Mouse (Mus musculus): ENCODE data around the gene Hoxd4. TPM values are rescaled to one million over a fixed set of nuclear protein-coding genes. Genes with fewer than 3 reads are reported as not detected.

Gene Hoxd4
- polyA plus RNA-seq, 1 experiment from 2014 or later: not detected

DNA sequence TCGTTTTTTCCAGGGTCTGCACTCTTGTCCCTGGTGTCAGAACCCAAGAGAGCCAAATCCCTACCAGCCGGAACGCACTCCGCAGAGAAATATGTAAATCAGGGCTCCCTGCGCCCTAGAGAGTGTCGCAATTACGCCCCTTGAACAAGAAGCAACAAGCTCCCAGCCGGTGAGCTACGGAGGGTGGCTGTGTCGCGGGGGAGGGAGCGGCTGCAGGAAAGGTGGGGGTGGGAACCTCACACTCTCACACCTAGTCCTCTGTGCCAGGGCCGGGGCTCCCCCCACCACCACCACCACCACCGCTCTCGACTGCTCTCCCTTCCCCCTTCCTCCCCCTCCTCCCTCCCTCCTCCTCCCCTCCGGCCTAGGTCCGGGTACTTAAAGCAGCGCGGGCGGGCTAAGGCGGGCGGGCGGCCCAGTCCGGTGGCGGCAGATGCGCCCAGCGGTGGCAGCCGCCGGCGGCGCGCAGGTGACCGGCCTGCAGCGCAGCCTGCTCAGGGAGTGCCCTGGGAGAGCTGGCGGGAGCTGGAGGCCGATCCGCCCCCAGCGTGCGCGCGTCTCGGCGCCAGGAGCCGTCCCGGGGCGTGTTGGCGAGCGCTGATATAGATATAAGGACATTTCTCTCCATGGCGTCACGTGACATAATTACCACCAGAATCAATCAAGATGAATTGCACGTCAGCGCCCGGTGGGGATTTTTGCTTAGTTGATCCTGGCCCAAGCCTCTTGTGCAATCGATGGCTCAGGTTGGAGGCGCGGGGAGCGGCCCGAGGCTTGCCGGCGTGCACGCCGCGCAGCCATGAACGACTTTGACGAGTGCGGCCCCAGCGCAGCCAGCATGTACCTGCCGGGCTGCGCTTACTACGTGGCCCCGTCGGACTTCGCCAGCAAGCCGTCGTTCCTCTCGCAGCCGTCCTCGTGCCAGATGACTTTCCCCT is 29.9 kb upstream of the Hoxd4 start:
- Histone ChIP-seq H3K36me3 (no peaks in the 10 kb centered on the region), H3K9ac (replicated peaks) (no peak overlapping the region)
- WGBS: under 1% methylated on average over 78 of the region's 78 CpGs

DNA sequence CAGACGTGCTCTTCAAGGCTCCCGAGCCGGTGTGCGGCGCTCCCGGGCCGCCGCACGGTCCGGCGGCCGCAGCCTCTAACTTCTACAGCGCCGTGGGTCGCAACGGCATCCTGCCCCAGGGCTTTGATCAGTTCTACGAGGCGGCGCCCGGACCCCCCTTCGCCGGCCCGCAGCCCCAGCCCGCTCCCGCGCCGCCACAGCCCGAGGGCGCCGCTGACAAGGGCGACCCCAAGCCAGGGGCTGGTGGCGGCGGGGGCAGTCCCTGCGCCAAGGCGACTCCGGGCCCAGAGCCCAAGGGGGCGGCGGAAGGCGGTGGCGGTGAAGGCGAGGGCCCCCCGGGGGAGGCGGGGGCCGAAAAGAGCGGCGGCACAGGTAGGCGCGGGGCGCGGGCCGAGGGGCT is 28.9 kb upstream of the Hoxd4 start:
- Histone ChIP-seq H3K4me3 (peak overlapping the region; percentile 17), H3K27ac (replicated peaks) (no peak overlapping the region), H3K4me1 (peaks cover 10% of the 10 kb centered on the region), H3K9me3 (no peaks in the 10 kb centered on the region), H3K4me2 (replicated peaks) (peak overlapping the region; percentile 18; the same call in 1 of the 2 replicates), H3K36me3 (no peaks in the 10 kb centered on the region), H3K9ac (replicated peaks) (no peak overlapping the region), H3K27me3 (peaks cover 95% of the 10 kb centered on the region)
- 1% methylated on average over 51 of the region's 51 CpGs for WGBS
- no peak for ATAC-seq (ENCODE audit: low FRiP score, low read depth)

More for the DNA sequence above, 29.9 kb upstream of the Hoxd4 start:
- 0 out of 2 replicates have a peak, but pooled peaks have one; percentile 16 for ATAC-seq (ENCODE audit: low FRiP score, low read depth)
- Histone ChIP-seq H3K27me3 (peaks cover 94% of the 10 kb centered on the region), H3K27ac (replicated peaks) (no peak overlapping the region), H3K4me2 (replicated peaks) (peak overlapping the region; percentile 27), H3K4me3 (peak overlapping the region; percentile 17; the same call in 1 of the 2 replicates), H3K4me1 (peaks cover 10% of the 10 kb centered on the region), H3K9me3 (no peaks in the 10 kb centered on the region)

DNA sequence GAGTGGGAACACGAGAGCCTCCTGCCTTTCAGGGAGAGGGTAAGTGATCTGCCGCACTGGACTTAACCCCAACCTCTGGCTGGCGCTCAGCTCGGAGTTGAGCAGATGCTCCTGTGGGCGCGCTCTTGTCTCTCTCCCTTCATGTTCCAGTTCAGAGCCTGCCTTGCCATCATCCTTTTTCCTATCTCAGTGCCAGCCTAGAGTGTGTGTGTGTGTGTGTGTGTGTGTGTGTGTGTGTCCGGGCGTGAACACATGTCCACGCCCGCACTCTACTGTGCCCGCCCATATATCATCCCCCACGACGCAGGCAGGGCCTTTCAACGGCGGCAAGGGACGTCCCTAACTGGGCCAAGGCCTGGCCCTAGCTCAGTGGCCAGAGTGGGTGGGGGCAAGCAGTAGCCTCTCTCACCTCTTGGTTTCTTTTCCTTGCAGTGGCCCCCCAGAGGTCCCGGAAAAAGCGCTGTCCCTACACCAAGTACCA is 28.2 kb upstream of the Hoxd4 start:
- H3K9ac ChIP-seq (replicated peaks): no peak overlapping the region
- peaks cover 10% of the 10 kb centered on the region for H3K4me1 ChIP-seq
- no peak overlapping the region for H3K4me3 ChIP-seq
- H3K4me2 ChIP-seq (replicated peaks): no peak overlapping the region
- no peaks in the 10 kb centered on the region for H3K9me3 ChIP-seq
- H3K27ac ChIP-seq (replicated peaks): no peak overlapping the region
- H3K27me3 ChIP-seq: peaks cover 93% of the 10 kb centered on the region
- ATAC-seq (ENCODE audit: low FRiP score, low read depth): no peak
- H3K36me3 ChIP-seq: no peaks in the 10 kb centered on the region
- under 1% methylated on average over 18 of the region's 18 CpGs for WGBS

DNA sequence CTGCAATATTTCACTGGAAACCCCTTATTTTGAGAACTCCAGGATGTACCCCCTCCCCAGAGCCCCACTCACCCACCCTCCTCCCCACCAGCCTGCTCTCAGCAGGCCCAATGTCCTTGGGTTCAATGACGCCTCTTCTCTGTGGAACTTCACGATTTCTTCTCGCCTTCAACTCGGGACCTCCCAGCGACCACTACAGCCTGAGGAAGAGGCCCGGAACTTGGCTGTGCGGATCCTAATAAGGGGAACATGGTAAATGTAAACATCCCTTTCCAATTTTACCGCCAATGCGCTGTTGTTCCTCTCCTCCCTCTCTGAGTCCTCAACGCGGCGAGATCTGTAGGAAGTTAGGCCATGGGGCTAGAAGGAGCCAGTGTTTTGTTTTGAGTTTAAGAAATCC is 27.6 kb upstream of the Hoxd4 start:
- Histone ChIP-seq H3K27ac (replicated peaks) (no peak overlapping the region), H3K27me3 (peaks cover 93% of the 10 kb centered on the region), H3K36me3 (no peaks in the 10 kb centered on the region), H3K9ac (replicated peaks) (no peak overlapping the region), H3K9me3 (no peaks in the 10 kb centered on the region), H3K4me2 (replicated peaks) (no peak overlapping the region), H3K4me1 (peaks cover 10% of the 10 kb centered on the region), H3K4me3 (no peak overlapping the region)
- no peak for ATAC-seq (ENCODE audit: low FRiP score, low read depth)
- under 1% methylated on average over 12 of the region's 12 CpGs for WGBS

DNA sequence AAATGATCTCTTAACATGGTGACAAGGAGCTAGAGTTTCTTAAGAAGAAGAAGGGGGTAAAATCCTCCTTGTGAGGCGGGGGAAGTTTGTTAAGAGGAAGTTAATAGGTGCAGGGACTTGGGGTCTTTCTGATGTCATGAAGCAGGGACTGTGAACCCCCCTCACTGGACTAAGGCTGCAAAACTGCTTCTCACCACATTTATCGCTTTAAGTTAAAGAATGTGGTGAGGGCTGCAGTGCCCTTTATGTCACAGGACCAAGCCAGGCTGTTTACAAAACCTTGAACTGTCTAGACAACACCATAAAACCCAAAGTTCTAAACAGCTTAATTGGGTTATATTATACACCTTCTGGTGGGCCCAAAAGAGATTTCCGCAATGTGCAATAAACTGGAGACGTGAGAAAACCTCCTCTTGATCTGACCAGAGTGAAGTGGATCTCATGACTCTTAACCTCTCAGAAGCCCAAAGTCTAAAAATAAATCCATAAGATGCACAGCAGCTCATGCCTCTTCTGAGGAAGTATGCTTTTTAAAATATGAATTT is 26.6 kb upstream of the Hoxd4 start:
- Histone ChIP-seq H3K27me3 (peaks cover 93% of the 10 kb centered on the region), H3K4me1 (peaks cover 10% of the 10 kb centered on the region), H3K9ac (replicated peaks) (no peak overlapping the region), H3K9me3 (no peaks in the 10 kb centered on the region), H3K27ac (replicated peaks) (no peak overlapping the region), H3K4me2 (replicated peaks) (no peak overlapping the region), H3K36me3 (no peaks in the 10 kb centered on the region), H3K4me3 (no peak overlapping the region)
- 11% methylated on average over 4 of the region's 4 CpGs for WGBS
- no peak for ATAC-seq (ENCODE audit: low FRiP score, low read depth)

DNA sequence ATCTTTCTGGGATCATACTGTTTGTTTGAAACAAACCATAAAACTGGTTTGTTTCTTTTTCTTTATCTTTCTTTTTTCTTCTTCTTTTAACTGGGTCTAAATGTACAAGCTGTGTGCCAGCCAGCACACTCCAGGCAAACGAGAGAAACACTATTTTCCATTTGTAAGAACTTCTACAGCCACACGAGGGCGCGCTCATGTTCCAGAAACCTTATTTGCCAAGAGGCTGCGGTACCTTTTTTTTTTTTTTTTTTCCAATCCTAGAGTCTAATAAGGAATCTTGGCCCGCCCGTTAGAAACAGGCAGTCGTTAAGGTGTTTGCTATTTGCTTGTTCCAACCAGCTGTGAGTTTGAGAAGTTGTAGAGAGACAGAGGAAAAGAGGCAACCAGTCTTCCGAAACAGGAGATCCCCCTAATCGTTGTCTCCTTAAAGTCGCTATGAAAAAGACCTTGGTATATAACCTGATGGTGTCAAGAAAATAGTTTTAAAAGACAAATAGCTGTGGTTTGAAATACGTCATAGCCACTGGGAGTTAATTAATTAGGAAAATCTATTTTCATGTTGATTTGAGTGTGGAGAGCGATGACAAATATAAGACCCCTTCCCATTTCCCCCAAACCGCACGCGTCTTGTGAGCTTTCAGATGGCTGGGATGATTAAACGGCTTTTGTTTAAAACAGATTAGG is 25.3 kb upstream of the Hoxd4 start:
- no peak overlapping the region for H3K27ac ChIP-seq (replicated peaks)
- no peak overlapping the region for H3K9ac ChIP-seq (replicated peaks)
- H3K4me1 ChIP-seq: peaks cover 10% of the 10 kb centered on the region
- no peaks in the 10 kb centered on the region for H3K9me3 ChIP-seq
- no peaks in the 10 kb centered on the region for H3K36me3 ChIP-seq
- no peak overlapping the region for H3K4me2 ChIP-seq (replicated peaks)
- no peak for ATAC-seq (ENCODE audit: low FRiP score, low read depth)
- 5% methylated on average over 17 of the region's 17 CpGs for WGBS
- H3K27me3 ChIP-seq: peaks cover 89% of the 10 kb centered on the region
- no peak overlapping the region for H3K4me3 ChIP-seq

DNA sequence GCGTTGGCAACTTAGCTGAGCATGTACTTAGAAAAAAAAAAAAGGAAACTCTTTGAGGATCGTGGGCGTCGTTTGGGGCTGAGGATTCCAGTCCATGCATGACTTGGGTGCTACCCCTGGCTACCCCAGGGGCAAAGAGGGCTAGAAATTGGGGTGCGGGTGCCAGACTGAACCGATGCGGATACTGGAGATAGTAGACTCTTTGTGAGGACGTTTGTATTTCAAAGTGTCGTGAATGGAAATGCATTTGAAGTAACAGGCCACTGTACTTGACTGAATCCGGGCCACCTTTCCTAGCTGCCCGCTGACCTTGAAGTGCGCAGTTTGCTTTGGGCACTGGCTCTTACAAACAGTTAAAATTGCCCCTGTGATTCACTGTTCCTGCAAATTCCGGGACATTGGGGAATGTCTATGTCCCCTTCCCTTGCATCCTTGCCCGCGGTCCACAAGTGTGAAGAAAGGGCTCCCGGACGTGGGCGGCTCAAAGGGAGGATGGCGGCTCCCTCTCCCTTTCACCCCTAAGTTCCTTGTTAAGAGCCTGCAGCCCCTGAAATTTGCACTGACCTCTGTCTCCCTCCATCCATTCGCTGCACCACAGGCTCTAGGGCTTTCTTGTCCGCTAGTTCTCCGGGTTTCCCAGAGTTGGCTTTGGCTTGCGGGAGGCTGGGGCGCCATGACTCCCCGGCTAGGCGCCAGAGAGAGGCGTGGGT is 24.6 kb upstream of the Hoxd4 start:
- Histone ChIP-seq H3K27me3 (peaks cover 89% of the 10 kb centered on the region), H3K4me3 (no peak overlapping the region), H3K4me1 (peaks cover 6% of the 10 kb centered on the region), H3K36me3 (no peaks in the 10 kb centered on the region), H3K9me3 (no peaks in the 10 kb centered on the region), H3K27ac (replicated peaks) (no peak overlapping the region), H3K9ac (replicated peaks) (no peak overlapping the region), H3K4me2 (replicated peaks) (no peak overlapping the region)
- ATAC-seq (ENCODE audit: low FRiP score, low read depth): no peak
- 1% methylated on average over 27 of the region's 27 CpGs for WGBS

DNA sequence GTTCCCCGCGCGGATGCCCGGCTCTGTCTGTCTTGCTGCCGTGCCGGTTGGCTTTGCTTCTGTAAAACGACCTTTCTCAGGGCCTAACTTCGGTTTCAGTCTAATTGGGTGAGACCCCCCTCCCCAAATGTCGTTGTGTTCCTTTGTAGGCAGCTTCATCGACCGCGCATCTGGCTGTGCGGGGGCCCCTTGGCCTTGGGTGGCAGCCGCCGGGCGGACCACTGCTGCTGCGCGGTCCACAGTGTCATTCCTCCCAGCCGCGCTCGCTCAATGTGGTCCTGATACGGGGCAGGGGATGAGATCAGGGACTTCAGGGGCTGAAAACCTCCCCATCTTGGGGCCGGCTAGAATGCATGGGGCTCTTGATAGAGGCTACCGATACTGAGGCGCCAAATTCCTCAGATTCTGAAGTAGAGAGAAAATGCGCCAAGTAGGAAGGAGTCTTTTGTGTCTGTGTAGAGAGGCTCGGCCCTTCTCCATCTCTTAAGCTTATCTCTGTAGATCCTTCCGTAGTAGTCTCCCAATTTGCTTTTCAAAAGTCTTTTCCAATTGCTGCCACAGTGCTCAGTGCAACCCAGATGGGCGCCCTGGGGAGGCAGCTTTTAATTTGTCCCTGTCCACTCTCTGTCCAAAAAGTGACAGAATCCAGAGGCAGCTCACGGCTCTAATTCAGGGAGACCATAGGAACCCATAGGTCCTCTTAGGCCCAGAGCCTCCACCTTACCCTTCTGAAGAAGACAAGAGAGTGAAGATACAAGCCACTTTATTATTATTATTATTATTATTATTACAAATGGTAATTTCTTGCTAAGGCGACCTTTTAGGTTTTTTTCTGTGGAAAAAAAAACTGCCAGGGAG is 23.8 kb upstream of the Hoxd4 start:
- Histone ChIP-seq H3K4me3 (no peak overlapping the region), H3K27ac (replicated peaks) (no peak overlapping the region), H3K4me2 (replicated peaks) (no peak overlapping the region), H3K36me3 (no peaks in the 10 kb centered on the region), H3K9me3 (no peaks in the 10 kb centered on the region), H3K27me3 (peaks cover 89% of the 10 kb centered on the region), H3K4me1 (peaks cover under 1% of the 10 kb centered on the region), H3K9ac (replicated peaks) (no peak overlapping the region)
- no peak for ATAC-seq (ENCODE audit: low FRiP score, low read depth)
- under 1% methylated on average over 31 of the region's 31 CpGs for WGBS

DNA sequence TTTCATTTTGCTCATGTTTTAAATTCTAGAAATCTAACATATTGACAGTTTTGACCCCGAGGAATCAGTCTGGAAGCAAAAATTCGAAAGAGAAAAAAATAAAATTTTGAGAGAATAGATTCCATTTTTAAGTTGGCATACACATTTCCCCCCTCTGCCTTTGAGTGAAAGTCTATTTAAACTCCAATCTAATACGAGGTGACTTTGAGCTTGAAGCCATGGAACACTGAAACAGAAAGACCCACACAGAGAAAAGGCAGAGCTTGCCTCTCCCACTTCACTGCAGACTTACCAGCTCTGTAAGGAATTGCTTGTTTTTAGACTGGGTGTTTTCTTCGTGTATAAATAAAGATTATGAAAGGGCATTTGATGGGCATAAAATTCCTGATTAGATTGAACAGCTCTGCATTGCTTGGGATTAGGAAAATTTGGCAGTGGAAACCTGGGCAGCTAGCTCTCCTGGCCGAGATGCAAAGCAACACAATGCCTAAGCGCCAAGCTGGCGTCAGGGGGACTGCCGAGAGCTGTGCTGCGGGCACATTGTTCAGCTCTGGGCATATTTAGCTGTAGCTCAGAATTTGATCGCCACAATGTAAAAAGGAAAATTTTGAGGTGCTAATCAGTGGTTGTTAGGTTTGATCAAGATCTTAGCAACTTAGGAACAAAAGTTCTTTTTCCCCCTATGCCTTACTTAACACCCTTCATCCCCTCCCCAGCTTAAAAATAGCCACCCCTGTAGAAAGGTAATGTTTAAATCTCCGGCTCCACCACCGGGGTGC is 22.7 kb upstream of the Hoxd4 start:
- Histone ChIP-seq H3K4me2 (replicated peaks) (no peak overlapping the region), H3K4me1 (no peaks in the 10 kb centered on the region), H3K27ac (replicated peaks) (no peak overlapping the region), H3K9ac (replicated peaks) (no peak overlapping the region), H3K9me3 (no peaks in the 10 kb centered on the region), H3K27me3 (peaks cover 89% of the 10 kb centered on the region), H3K4me3 (no peak overlapping the region), H3K36me3 (no peaks in the 10 kb centered on the region)
- 3% methylated on average over 12 of the region's 12 CpGs for WGBS
- ATAC-seq (ENCODE audit: low FRiP score, low read depth): no peak

DNA sequence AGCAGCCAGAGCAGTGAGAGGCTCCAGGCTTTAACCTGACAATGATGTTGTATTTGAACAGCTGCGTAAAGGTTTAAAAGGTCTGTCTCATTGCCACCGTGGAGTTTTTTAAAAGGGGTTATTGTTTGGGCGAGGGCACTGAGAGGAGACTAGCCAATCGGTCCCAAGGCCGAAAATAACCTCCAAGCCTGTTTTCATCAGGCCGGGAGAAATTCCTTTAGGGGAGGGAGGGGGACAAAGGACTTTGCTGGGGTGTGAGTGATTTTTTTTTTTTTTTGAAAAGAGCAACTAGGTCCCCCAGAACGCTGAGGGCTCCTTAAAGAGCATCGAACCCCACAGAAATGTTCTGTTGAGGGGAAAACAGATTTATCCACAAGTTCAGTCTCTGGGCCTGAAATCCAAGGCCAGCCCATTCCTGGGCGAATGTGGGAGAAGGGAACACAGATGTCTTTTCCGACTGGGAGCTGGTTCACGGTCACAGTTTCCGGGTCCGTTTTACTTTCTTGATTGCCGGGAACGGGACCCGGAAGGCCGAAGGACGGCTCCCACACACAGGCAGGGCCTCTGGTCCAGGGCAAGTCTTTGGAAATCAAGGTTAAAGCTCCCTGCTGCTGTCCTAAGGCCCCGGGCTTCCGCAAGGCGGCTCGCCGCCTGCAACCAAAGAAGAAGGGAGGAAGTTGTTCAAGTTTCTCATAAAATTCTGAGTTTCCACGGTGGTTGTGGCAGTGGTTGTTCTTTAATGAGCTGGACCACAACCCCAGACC is 22.0 kb upstream of the Hoxd4 start:
- Histone ChIP-seq H3K4me2 (replicated peaks) (no peak overlapping the region), H3K9ac (replicated peaks) (no peak overlapping the region), H3K27me3 (peaks cover 89% of the 10 kb centered on the region), H3K27ac (replicated peaks) (no peak overlapping the region), H3K4me1 (no peaks in the 10 kb centered on the region), H3K9me3 (no peaks in the 10 kb centered on the region), H3K36me3 (no peaks in the 10 kb centered on the region), H3K4me3 (no peak overlapping the region)
- under 1% methylated on average over 24 of the region's 24 CpGs for WGBS
- ATAC-seq (ENCODE audit: low FRiP score, low read depth): no peak

Data from midbrain, embryonic 12.5 days (tissue).